Mouse (Mus musculus): Measurements from ENCODE around the gene Slc25a1. TPM values are rescaled to one million over a fixed set of nuclear protein-coding genes. Genes with fewer than 3 reads are reported as not detected.

Gene Slc25a1
- polyA plus RNA-seq, 1 experiment from 2014 or later, result 172 TPM

- Histone ChIP-seq H3K36me3 (no peaks in the 10 kb centered on the region), H3K4me1 (replicated peaks) (peaks cover 25% of the 10 kb centered on the region), H3K9ac (peak within 1 kb of the TSS; percentile 60), H3K4me2 (peak within 1 kb of the TSS; percentile 54), H3K27me3 (peaks cover 76% of the 10 kb centered on the region), H3K27ac (no peak within 1 kb of the TSS), H3K9me3 (peaks cover 3% of the 10 kb centered on the region; the same call in 1 of the 2 replicates), H3K4me3 (peak within 1 kb of the TSS; percentile 36)
- WGBS, result under 1% methylated on average over 97 of the region's 106 CpGs
- ATAC-seq (ENCODE audit: low FRiP score), result no peak
These were observed 13.4 kb downstream of the Slc25a1 start, which contains the start of gene Gsc2 for GRCm38 (mm10) chr16:17914307-17915249. Gene Gsc2 (minus strand): TSS chr16:17915059.

- under 1% methylated on average over 35 of the region's 35 CpGs for WGBS
- Histone ChIP-seq H3K9ac (peak within 1 kb of the TSS; percentile 84), H3K27ac (peak within 1 kb of the TSS; percentile 83), H3K4me3 (peak within 1 kb of the TSS; percentile 74), H3K4me1 (replicated peaks) (peaks cover 25% of the 10 kb centered on the region), H3K9me3 (no peaks in the 10 kb centered on the region), H3K36me3 (peaks cover 34% of the 10 kb centered on the region), H3K4me2 (peak within 1 kb of the TSS; percentile 94), H3K27me3 (peaks cover 45% of the 10 kb centered on the region)
- ATAC-seq (ENCODE audit: low FRiP score), result peak; percentile 93
These were observed 16.9 kb downstream of the Slc25a1 start, which contains the start of gene Ess2 for GRCm38 (mm10) chr16:17911052-17911595. Gene Ess2 (minus strand): TSS chr16:17911348.

- 90% methylated on average over 14 of the region's 14 CpGs for WGBS
- H3K27me3 ChIP-seq, result no peaks in the 10 kb centered on the region
- no peak within 1 kb of the TSS for H3K27ac ChIP-seq
- ATAC-seq (ENCODE audit: low FRiP score), result no peak
- no peaks in the 10 kb centered on the region for H3K4me1 ChIP-seq (replicated peaks)
- no peak within 1 kb of the TSS for H3K4me2 ChIP-seq
- peaks cover 66% of the 10 kb centered on the region for H3K36me3 ChIP-seq
- no peak within 1 kb of the TSS for H3K9ac ChIP-seq
- H3K9me3 ChIP-seq, result no peaks in the 10 kb centered on the region
- no peak within 1 kb of the TSS for H3K4me3 ChIP-seq
These were observed 29.6 kb downstream of the Slc25a1 start, which contains the start of the genes Dgcr2 and Tssk2 for GRCm38 (mm10) chr16:17898462-17898861. Gene Dgcr2 (minus strand): TSS chr16:17898562. Gene Tssk2 (plus strand): TSS chr16:17898637.

- H3K9me3 ChIP-seq, result no peaks in the 10 kb centered on the region
- peaks cover 42% of the 10 kb centered on the region for H3K36me3 ChIP-seq
- peaks cover 10% of the 10 kb centered on the region for H3K4me1 ChIP-seq (replicated peaks)
- no peak for ATAC-seq (ENCODE audit: low FRiP score)
- H3K9ac ChIP-seq, result no peak overlapping the region
- H3K4me2 ChIP-seq, result no peak overlapping the region
- H3K4me3 ChIP-seq, result no peak overlapping the region
- H3K27ac ChIP-seq, result no peak overlapping the region
- no peaks in the 10 kb centered on the region for H3K27me3 ChIP-seq
These were observed 31.9 kb downstream of the Slc25a1 start for GRCm38 (mm10) chr16:17896091-17896490.

- peaks cover 20% of the 10 kb centered on the region for H3K36me3 ChIP-seq
- H3K9me3 ChIP-seq, result no peaks in the 10 kb centered on the region
- H3K4me1 ChIP-seq (replicated peaks), result peaks cover 26% of the 10 kb centered on the region
- no peak within 1 kb of the TSS for H3K4me3 ChIP-seq
- H3K9ac ChIP-seq, result no peak within 1 kb of the TSS
- no peaks in the 10 kb centered on the region for H3K27me3 ChIP-seq
- no peak within 1 kb of the TSS for H3K4me2 ChIP-seq
- WGBS, result 84% methylated on average over 2 of the region's 2 CpGs
- H3K27ac ChIP-seq, result no peak within 1 kb of the TSS
- ATAC-seq (ENCODE audit: low FRiP score), result no peak
These were observed 34.1 kb downstream of the Slc25a1 start, which contains the start of gene Tssk1 for GRCm38 (mm10) chr16:17893923-17894322. Gene Tssk1 (plus strand): TSS chr16:17894223.

GRCm38 (mm10) chr16:17892606-17893005, 35.4 kb downstream of the Slc25a1 start:
- peaks cover 26% of the 10 kb centered on the region for H3K4me1 ChIP-seq (replicated peaks)
- H3K36me3 ChIP-seq, result 0 out of 2 replicates have a peak, but pooled peaks cover 9% of the 10 kb centered on the region
- 80% methylated on average over 3 of the region's 3 CpGs for WGBS
- no peaks in the 10 kb centered on the region for H3K9me3 ChIP-seq
- H3K27ac ChIP-seq, result peak overlapping the region; percentile 78; the same call in 1 of the 2 replicates
- no peaks in the 10 kb centered on the region for H3K27me3 ChIP-seq
- no peak for ATAC-seq (ENCODE audit: low FRiP score)
- peak overlapping the region; percentile 56; the same call in 1 of the 2 replicates for H3K4me2 ChIP-seq
- no peak overlapping the region for H3K4me3 ChIP-seq
- no peak overlapping the region for H3K9ac ChIP-seq

GRCm38 (mm10) chr16:17891567-17891959, 36.5 kb downstream of the Slc25a1 start, which contains the start of gene Gm20518:
Gene Gm20518 (minus strand): TSS chr16:17891671.
- H3K36me3 ChIP-seq, result 0 out of 2 replicates have a peak, but pooled peaks cover under 1% of the 10 kb centered on the region
- peak; percentile 98 for ATAC-seq (ENCODE audit: low FRiP score)
- H3K27me3 ChIP-seq, result no peaks in the 10 kb centered on the region
- under 1% methylated on average over 35 of the region's 38 CpGs for WGBS
- peak within 1 kb of the TSS; percentile 93 for H3K4me2 ChIP-seq
- H3K9ac ChIP-seq, result peak within 1 kb of the TSS; percentile 99
- H3K9me3 ChIP-seq, result no peaks in the 10 kb centered on the region
- H3K4me3 ChIP-seq, result peak within 1 kb of the TSS; percentile 80
- H3K27ac ChIP-seq, result peak within 1 kb of the TSS; percentile 99
- peaks cover 30% of the 10 kb centered on the region for H3K4me1 ChIP-seq (replicated peaks)

GRCm38 (mm10) chr16:17890917-17891566, 37.0 kb downstream of the Slc25a1 start:
- Histone ChIP-seq H3K27me3 (no peaks in the 10 kb centered on the region), H3K9me3 (no peaks in the 10 kb centered on the region), H3K9ac (peak overlapping the region; percentile 99), H3K4me1 (replicated peaks) (peaks cover 33% of the 10 kb centered on the region), H3K27ac (peak overlapping the region; percentile 99), H3K4me2 (peak overlapping the region; percentile 93), H3K36me3 (no peaks in the 10 kb centered on the region; the same call in 1 of the 2 replicates), H3K4me3 (peak overlapping the region; percentile 80)
- ATAC-seq (ENCODE audit: low FRiP score), result peak; percentile 70
- WGBS, result under 1% methylated on average over 44 of the region's 44 CpGs

- ATAC-seq (ENCODE audit: low FRiP score), result no peak
- H3K9ac ChIP-seq, result peak overlapping the region; percentile 99
- no peaks in the 10 kb centered on the region for H3K27me3 ChIP-seq
- 43% methylated on average over 2 of the region's 2 CpGs for whole genome bisulfite sequencing
- peaks cover 40% of the 10 kb centered on the region for H3K4me1 ChIP-seq (replicated peaks)
- H3K27ac ChIP-seq, result peak overlapping the region; percentile 99; the same call in 1 of the 2 replicates
- no peaks in the 10 kb centered on the region for H3K9me3 ChIP-seq
- H3K36me3 ChIP-seq, result no peaks in the 10 kb centered on the region; the same call in 1 of the 2 replicates
- peak overlapping the region; percentile 93 for H3K4me2 ChIP-seq
- H3K4me3 ChIP-seq, result peak overlapping the region; percentile 80
These were observed 37.7 kb downstream of the Slc25a1 start for GRCm38 (mm10) chr16:17890342-17890727.

- H3K4me1 ChIP-seq (replicated peaks), result peaks cover 45% of the 10 kb centered on the region
- WGBS, result 84% methylated on average over 6 of the region's 6 CpGs
- no peak for ATAC-seq (ENCODE audit: low FRiP score)
- peak overlapping the region; percentile 80 for H3K4me3 ChIP-seq
- H3K9me3 ChIP-seq, result no peaks in the 10 kb centered on the region
- H3K9ac ChIP-seq, result peak overlapping the region; percentile 99
- no peaks in the 10 kb centered on the region; the same call in 1 of the 2 replicates for H3K36me3 ChIP-seq
- H3K27ac ChIP-seq, result no peak overlapping the region
- H3K27me3 ChIP-seq, result no peaks in the 10 kb centered on the region
- peak overlapping the region; percentile 93 for H3K4me2 ChIP-seq
These were observed 38.2 kb downstream of the Slc25a1 start for GRCm38 (mm10) chr16:17889689-17890341.

GRCm38 (mm10) chr16:17884116-17884515, 43.9 kb downstream of the Slc25a1 start:
- 90% methylated on average over 6 of the region's 6 CpGs for WGBS
- Histone ChIP-seq H3K9ac (no peak overlapping the region), H3K36me3 (peaks cover 12% of the 10 kb centered on the region), H3K9me3 (no peaks in the 10 kb centered on the region), H3K27me3 (no peaks in the 10 kb centered on the region), H3K4me3 (no peak overlapping the region), H3K4me2 (no peak overlapping the region), H3K27ac (no peak overlapping the region), H3K4me1 (replicated peaks) (peaks cover 36% of the 10 kb centered on the region)
- no peak for ATAC-seq (ENCODE audit: low FRiP score)
